Mouse (Mus musculus) kidney, postnatal 0 days (tissue): Measurements from ENCODE around the gene Tbc1d30. TPM values are rescaled to one million over a fixed set of nuclear protein-coding genes. Genes with fewer than 3 reads are reported as not detected.

Experiments
- ATAC-seq: fragments of 200-750 bp; cut with Nextera tagmentation; replicated peaks from 2 replicates; pipeline ENCODE4 v1.8.0; 2017; ENCODE audit warnings: low read depth, moderate number of reproducible peaks, moderate TSS enrichment, moderate library complexity; ENCODE audit not compliant: low FRiP score
- DNase-seq: peaks from one replicate; pipeline ENCODE4 v3.0.0-alpha.2; 2016; ENCODE audit warnings: low spot score
- H3K27ac ChIP-seq: fragments of 300-500 bp; sonication (generic); 2 replicates; pipeline ENCODE4 v1.5.1; 2014; ENCODE audit warnings: mild to moderate bottlenecking
- H3K27me3 ChIP-seq: fragments of 300-500 bp; sonication (generic); 2 replicates; pipeline ENCODE4 v1.6.1; 2014; ENCODE audit warnings: low read length, mixed read lengths; ENCODE audit not compliant: insufficient read depth
- H3K36me3 ChIP-seq: fragments of 300-500 bp; sonication (generic); 2 replicates; pipeline ENCODE4 v1.6.1; 2014; ENCODE audit warnings: low read length, mixed read lengths; ENCODE audit not compliant: insufficient read depth
- H3K4me1 ChIP-seq: fragments of 300-500 bp; sonication (generic); replicated peaks from 2 replicates; pipeline ENCODE4 v1.6.1; 2014; ENCODE audit warnings: antibody characterized with exemption, low read length, mixed read lengths; ENCODE audit not compliant: insufficient read depth
- H3K4me2 ChIP-seq: fragments of 300-500 bp; sonication (generic); 2 replicates; pipeline ENCODE4 v1.6.1; 2014; ENCODE audit warnings: mild to moderate bottlenecking, low read length, moderate library complexity, mixed read lengths
- H3K4me3 ChIP-seq: fragments of 300-500 bp; sonication (generic); replicated peaks from 2 replicates; pipeline ENCODE4 v1.5.1; 2014; ENCODE audit warnings: low read depth, low read length
- H3K9ac ChIP-seq: fragments of 300-500 bp; sonication (generic); 2 replicates; pipeline ENCODE4 v1.6.1; 2014; ENCODE audit warnings: low read depth, low read length
- H3K9me3 ChIP-seq: fragments of 300-500 bp; sonication (generic); replicated peaks from 2 replicates; pipeline ENCODE4 v1.6.1; 2016; ENCODE audit warnings: low read length, inconsistent platforms, mixed read lengths
- CTCF ChIP-seq: IDR thresholded peaks from 2 replicates; pipeline ENCODE4 v1.5.1; 2016; ENCODE audit warnings: antibody characterized with exemption, low read depth, mild to moderate bottlenecking, moderate library complexity
- WGBS: fragments of 180-500 bp; shearing (Covaris S2); extraction: QIAGEN DNeasy Blood & Tissue Kit; methylation state at CpG from one replicate; pipeline ENCODE4 v1.1.7; 2014; 5-methylcytosine and 5-hydroxymethylcytosine counted together
- polyA plus RNA-seq: library from polyadenylated mRNA; unstranded; fragments of >200 nt; fragmentation: Nextera tagmentation; extraction: Ambion mirVana; gene quantifications from 2 replicates; pipeline ENCODE4 v1.2.1, GENCODE M21; 2015

Tbc1d30 gene
- polyA plus RNA-seq, 1 experiment from 2014 or later = 0.53 TPM

DNA sequence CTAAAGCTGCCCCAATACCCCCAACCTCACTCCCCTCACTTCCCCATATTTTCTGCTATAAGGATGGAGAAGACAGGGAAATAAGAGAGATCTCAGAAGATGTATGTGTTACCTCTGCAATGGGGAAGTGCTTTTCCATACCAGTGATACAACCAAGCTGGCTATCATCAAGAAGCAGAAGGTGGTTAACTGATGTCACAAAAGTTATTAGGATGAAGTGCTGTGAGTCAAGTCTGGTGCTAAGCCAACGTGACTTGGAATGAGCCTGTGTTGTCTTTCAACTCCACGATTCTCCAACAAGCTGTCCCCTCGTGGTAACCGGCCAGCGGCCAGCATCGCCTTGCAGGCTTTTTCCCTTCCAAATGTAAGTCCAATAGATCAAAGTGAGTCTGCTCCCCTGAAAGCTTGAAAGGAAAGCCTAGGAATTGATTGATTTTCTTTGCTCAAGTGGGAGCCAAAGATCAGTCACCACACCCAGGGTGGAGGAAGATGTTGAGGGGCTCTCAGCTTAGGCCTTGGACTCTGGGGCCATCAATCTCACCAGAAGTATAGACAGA is 90.0 kb downstream of the Tbc1d30 start:
- DNase-seq = no peak
- Histone ChIP-seq H3K36me3 (no peaks in the 10 kb centered on the region), H3K27ac (no peak overlapping the region), H3K9me3 (no peaks in the 10 kb centered on the region), H3K4me3 (no peak overlapping the region), H3K9ac (no peak overlapping the region), H3K4me1 (no peaks in the 10 kb centered on the region), H3K4me2 (no peak overlapping the region), H3K27me3 (no peaks in the 10 kb centered on the region)
- ATAC-seq = no peak
- no peak for TF ChIP-seq CTCF
- WGBS = 66% methylated on average over 6 of the region's 6 CpGs

GRCm38 (mm10) chr10:121256115-121256825 is 94.8 kb downstream of the Tbc1d30 start:
- Histone ChIP-seq H3K27ac (no peak overlapping the region), H3K4me1 (no peaks in the 10 kb centered on the region), H3K36me3 (no peaks in the 10 kb centered on the region), H3K27me3 (no peaks in the 10 kb centered on the region), H3K4me2 (0 out of 2 replicates have a peak overlapping the region, but pooled peaks have one; percentile 11), H3K9ac (no peak overlapping the region), H3K9me3 (no peaks in the 10 kb centered on the region), H3K4me3 (no peak overlapping the region)
- TF ChIP-seq CTCF = peak; percentile 97
- 22% methylated on average over 17 of the region's 17 CpGs for WGBS
- ATAC-seq (no peak), DNase-seq (peak; percentile 81)

DNA sequence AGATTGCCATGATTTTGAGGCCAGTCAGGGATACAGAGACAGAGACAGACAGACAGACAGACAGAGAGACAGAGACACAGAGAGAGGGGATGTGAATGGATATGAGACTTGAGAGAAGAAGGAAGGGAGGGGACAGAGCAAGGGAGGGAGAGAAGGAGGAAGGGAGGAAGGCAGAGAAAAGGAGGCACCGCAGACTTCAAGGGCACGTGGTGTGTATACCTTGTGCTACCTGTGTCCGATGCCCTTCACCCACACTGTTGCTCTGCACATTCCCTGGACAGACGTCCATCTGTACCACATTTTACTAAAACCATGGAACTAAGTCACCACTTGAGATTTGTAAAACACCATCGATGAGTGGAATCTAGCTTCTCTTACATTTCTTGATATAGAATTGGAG is 95.6 kb downstream of the Tbc1d30 start:
- Histone ChIP-seq H3K36me3 (no peaks in the 10 kb centered on the region), H3K9me3 (no peaks in the 10 kb centered on the region), H3K4me2 (no peak overlapping the region), H3K4me3 (no peak overlapping the region), H3K4me1 (no peaks in the 10 kb centered on the region), H3K27ac (no peak overlapping the region), H3K27me3 (no peaks in the 10 kb centered on the region), H3K9ac (no peak overlapping the region)
- DNase-seq (no peak), ATAC-seq (no peak)
- no peak for TF ChIP-seq CTCF
- WGBS = 93% methylated on average over 5 of the region's 5 CpGs

DNA sequence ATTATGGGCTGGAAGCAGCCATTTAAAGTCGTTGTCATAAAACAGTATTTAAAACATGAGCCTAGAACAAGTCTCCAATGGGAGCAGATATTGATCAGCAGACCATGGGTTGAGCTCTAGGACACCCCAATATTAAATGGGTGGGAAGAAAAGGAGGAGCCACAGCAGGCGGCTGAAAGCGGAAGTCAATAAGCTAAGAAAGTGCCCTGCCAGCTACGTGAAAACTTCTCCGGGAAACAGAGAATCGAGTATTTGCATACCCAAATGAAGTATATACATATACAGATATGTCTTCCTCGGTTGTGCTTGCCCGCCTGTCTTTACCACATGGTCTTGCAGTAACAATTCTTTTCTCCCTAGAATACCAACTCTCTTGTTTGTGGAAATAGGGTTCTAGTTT is 96.7 kb downstream of the Tbc1d30 start:
- no peak overlapping the region for H3K9ac ChIP-seq
- no peaks in the 10 kb centered on the region for H3K4me1 ChIP-seq
- H3K27me3 ChIP-seq = no peaks in the 10 kb centered on the region
- no peak overlapping the region for H3K4me3 ChIP-seq
- ATAC-seq (no peak), DNase-seq (no peak)
- no peaks in the 10 kb centered on the region for H3K9me3 ChIP-seq
- WGBS = 89% methylated on average over 8 of the region's 8 CpGs
- TF ChIP-seq CTCF = no peak
- H3K27ac ChIP-seq = no peak overlapping the region
- H3K4me2 ChIP-seq = no peak overlapping the region
- H3K36me3 ChIP-seq = no peaks in the 10 kb centered on the region

- H3K4me1 ChIP-seq = no peaks in the 10 kb centered on the region
- H3K9me3 ChIP-seq = no peaks in the 10 kb centered on the region
- H3K4me3 ChIP-seq = no peak overlapping the region
- no peak for DNase-seq
- ATAC-seq = no peak; the same call in 1 of the 2 replicates
- H3K9ac ChIP-seq = no peak overlapping the region
- H3K4me2 ChIP-seq = no peak overlapping the region
- H3K27ac ChIP-seq = no peak overlapping the region
- WGBS = 69% methylated on average over 7 of the region's 7 CpGs
- TF ChIP-seq CTCF = peak; percentile 70
- H3K27me3 ChIP-seq = no peaks in the 10 kb centered on the region
- H3K36me3 ChIP-seq = no peaks in the 10 kb centered on the region
Measured at GRCm38 (mm10) chr10:121252781-121253180, 98.3 kb downstream of the Tbc1d30 start.

DNA sequence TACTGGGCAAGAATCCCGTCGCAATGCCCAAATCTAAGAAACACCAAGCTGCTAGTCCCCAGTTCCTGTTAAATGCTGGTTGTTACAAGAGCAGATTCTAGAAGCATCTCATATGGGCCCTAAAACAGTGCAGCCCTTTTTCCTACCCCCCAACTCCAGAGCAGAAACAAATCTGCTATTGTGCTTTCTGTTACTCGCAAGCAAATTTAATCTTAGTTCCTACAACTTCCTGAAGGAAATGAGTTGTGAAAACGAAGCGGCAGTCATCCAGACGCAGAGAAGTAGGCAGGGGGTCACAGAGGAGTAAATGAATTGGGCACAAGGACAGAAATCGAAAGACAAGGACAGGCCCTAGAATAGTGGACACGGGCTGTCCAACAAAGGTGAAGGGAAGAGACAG is 99.9 kb downstream of the Tbc1d30 start:
- Histone ChIP-seq H3K9ac (no peak overlapping the region), H3K27ac (no peak overlapping the region; the same call in 1 of the 2 replicates), H3K4me1 (no peaks in the 10 kb centered on the region), H3K36me3 (no peaks in the 10 kb centered on the region), H3K27me3 (no peaks in the 10 kb centered on the region), H3K4me3 (no peak overlapping the region), H3K4me2 (no peak overlapping the region), H3K9me3 (no peaks in the 10 kb centered on the region)
- 52% methylated on average over 8 of the region's 8 CpGs for WGBS
- no peak for TF ChIP-seq CTCF
- DNase-seq (no peak), ATAC-seq (no peak)
